Mouse (Mus musculus): ENCODE data around the gene Marf1.

- TF ChIP-seq CTCF (IDR thresholded peaks at IDR 0.05; ENCODE audit: low read depth) (no peak), EP300 (optimal IDR thresholded peaks at IDR 0.05) (no peak)
Observed at GRCm38 (mm10) chr16:14082925-14083324, 80.2 kb downstream of the Marf1 start.
